Mouse (Mus musculus): ENCODE results near the gene Ccdc124. TPM values are rescaled to one million over a fixed set of nuclear protein-coding genes. Genes with fewer than 3 reads are reported as not detected.
"Not testable (repeated sequence)": the region's sequence is repeated elsewhere in the genome, so short reads cannot be mapped to it uniquely, and the experiment has no call there.

Gene Ccdc124
- polyA plus RNA-seq, 1 experiment: not detected

- TF ChIP-seq CTCF (IDR thresholded peaks at IDR 0.05; ENCODE audit: insufficient read depth, low read depth, low read length) (no peak), POLR2A (IDR thresholded peaks at IDR 0.05; ENCODE audit: insufficient read depth, low read depth, low read length) (peak; percentile 74)
- Histone ChIP-seq H3K4me3 (ENCODE audit: insufficient read depth, low read depth, low read length) (peak within 1 kb of the TSS; percentile 85), H3K27ac (ENCODE audit: insufficient read depth, low read depth, low read length) (peak within 1 kb of the TSS; percentile 70; the same call in 1 of the 2 replicates), H3K4me1 (ENCODE audit: control insufficient read depth, insufficient read depth, low read length) (peaks cover 12% of the 10 kb centered on the region)
- under 1% methylated on average over 60 of the region's 60 CpGs for WGBS
Measured at GRCm38 (mm10) chr8:70897021-70897680, 23.4 kb upstream of the Ccdc124 start, which contains the start of gene Rpl18a. Gene Rpl18a (minus strand): TSS chr8:70897412.

- WGBS: 2% methylated on average over 25 of the region's 25 CpGs
- Histone ChIP-seq H3K4me1 (ENCODE audit: control insufficient read depth, insufficient read depth, low read length) (peaks cover 12% of the 10 kb centered on the region), H3K4me3 (ENCODE audit: insufficient read depth, low read depth, low read length) (peak overlapping the region; percentile 85), H3K27ac (ENCODE audit: insufficient read depth, low read depth, low read length) (no peak overlapping the region)
- TF ChIP-seq POLR2A (IDR thresholded peaks at IDR 0.05; ENCODE audit: insufficient read depth, low read depth, low read length) (no peak), CTCF (IDR thresholded peaks at IDR 0.05; ENCODE audit: insufficient read depth, low read depth, low read length) (no peak)
Measured at GRCm38 (mm10) chr8:70896316-70897020, 22.7 kb upstream of the Ccdc124 start.

GRCm38 (mm10) chr8:70895571-70896259 lies 22.0 kb upstream of the Ccdc124 start:
- WGBS: 74% methylated on average over 24 of the region's 24 CpGs
- H3K4me3 ChIP-seq (ENCODE audit: insufficient read depth, low read depth, low read length): peak overlapping the region; percentile 85; the same call in 1 of the 2 replicates
- H3K27ac ChIP-seq (ENCODE audit: insufficient read depth, low read depth, low read length): not testable (repeated sequence)
- peaks cover 12% of the 10 kb centered on the region for H3K4me1 ChIP-seq (ENCODE audit: control insufficient read depth, insufficient read depth, low read length)

- Histone ChIP-seq H3K4me3 (ENCODE audit: insufficient read depth, low read depth, low read length) (no peak overlapping the region), H3K4me1 (ENCODE audit: control insufficient read depth, insufficient read depth, low read length) (peaks cover 12% of the 10 kb centered on the region), H3K27ac (ENCODE audit: insufficient read depth, low read depth, low read length) (no peak overlapping the region)
- 88% methylated on average over 8 of the region's 8 CpGs for WGBS
- TF ChIP-seq POLR2A (IDR thresholded peaks at IDR 0.05; ENCODE audit: insufficient read depth, low read depth, low read length) (no peak), CTCF (IDR thresholded peaks at IDR 0.05; ENCODE audit: insufficient read depth, low read depth, low read length) (no peak)
Measured at GRCm38 (mm10) chr8:70894771-70895545, 21.2 kb upstream of the Ccdc124 start.

GRCm38 (mm10) chr8:70894385-70894720 lies 20.6 kb upstream of the Ccdc124 start:
- Histone ChIP-seq H3K4me1 (ENCODE audit: control insufficient read depth, insufficient read depth, low read length) (peaks cover 12% of the 10 kb centered on the region), H3K4me3 (ENCODE audit: insufficient read depth, low read depth, low read length) (no peak overlapping the region), H3K27ac (ENCODE audit: insufficient read depth, low read depth, low read length) (no peak overlapping the region)
- TF ChIP-seq POLR2A (IDR thresholded peaks at IDR 0.05; ENCODE audit: insufficient read depth, low read depth, low read length) (no peak), CTCF (IDR thresholded peaks at IDR 0.05; ENCODE audit: insufficient read depth, low read depth, low read length) (no peak)
- 63% methylated on average over 2 of the region's 2 CpGs for WGBS

- no peak overlapping the region for H3K4me3 ChIP-seq (ENCODE audit: insufficient read depth, low read depth, low read length)
- peaks cover 12% of the 10 kb centered on the region for H3K4me1 ChIP-seq (ENCODE audit: control insufficient read depth, insufficient read depth, low read length)
- 36% methylated on average over 12 of the region's 12 CpGs for WGBS
- TF ChIP-seq CTCF (IDR thresholded peaks at IDR 0.05; ENCODE audit: insufficient read depth, low read depth, low read length) (peak; percentile 39; the same call in 1 of the 2 replicates), POLR2A (IDR thresholded peaks at IDR 0.05; ENCODE audit: insufficient read depth, low read depth, low read length) (no peak)
- H3K27ac ChIP-seq (ENCODE audit: insufficient read depth, low read depth, low read length): no peak overlapping the region
Measured at GRCm38 (mm10) chr8:70893656-70894384, 20.1 kb upstream of the Ccdc124 start.

- H3K4me1 ChIP-seq (ENCODE audit: control insufficient read depth, insufficient read depth, low read length): peaks cover 12% of the 10 kb centered on the region
- 70% methylated on average over 20 of the region's 20 CpGs for WGBS
- no peak for TF ChIP-seq CTCF (IDR thresholded peaks at IDR 0.05; ENCODE audit: insufficient read depth, low read depth, low read length)
- no peak for TF ChIP-seq POLR2A (IDR thresholded peaks at IDR 0.05; ENCODE audit: insufficient read depth, low read depth, low read length)
- no peak overlapping the region for H3K27ac ChIP-seq (ENCODE audit: insufficient read depth, low read depth, low read length)
- H3K4me3 ChIP-seq (ENCODE audit: insufficient read depth, low read depth, low read length): no peak overlapping the region
Measured at GRCm38 (mm10) chr8:70892896-70893655, 19.3 kb upstream of the Ccdc124 start.
